Mouse (Mus musculus): Measurements from ENCODE around the gene Srebf1. TPM values are rescaled to one million over a fixed set of nuclear protein-coding genes. Genes with fewer than 3 reads are reported as not detected.

Gene Srebf1
- polyA plus RNA-seq (2014; fragmentation: Illumina TruSeq; extraction: RNeasy Lipid Tissue Mini Kit (QIAGEN cat#74804); ENCODE audit: low replicate concordance), result 0.26 TPM

GRCm38 (mm10) chr11:60222469-60223236 is at the start of gene Srebf1:
Gene Srebf1 (minus strand): TSS chr11:60222581.

Other genes starting within 250 kb of the Srebf1 start
- gene Pemt, start 176.1 kb downstream of the Srebf1 start, polyA plus RNA-seq (2014; fragmentation: Illumina TruSeq; extraction: RNeasy Lipid Tissue Mini Kit (QIAGEN cat#74804); ENCODE audit: low replicate concordance), result not detected
- gene Rai1, start 117.6 kb downstream of the Srebf1 start, polyA plus RNA-seq (2014; fragmentation: Illumina TruSeq; extraction: RNeasy Lipid Tissue Mini Kit (QIAGEN cat#74804); ENCODE audit: low replicate concordance), result 1.2 TPM
- gene Tom1l2, start 130.3 kb upstream of the Srebf1 start, polyA plus RNA-seq (2014; fragmentation: Illumina TruSeq; extraction: RNeasy Lipid Tissue Mini Kit (QIAGEN cat#74804); ENCODE audit: low replicate concordance), result 14.9 TPM
- gene Drc3, start 130.7 kb upstream of the Srebf1 start, polyA plus RNA-seq (2014; fragmentation: Illumina TruSeq; extraction: RNeasy Lipid Tissue Mini Kit (QIAGEN cat#74804); ENCODE audit: low replicate concordance), result 1.5 TPM
- 25.2 TPM for gene Gid4, start 194.6 kb upstream of the Srebf1 start, polyA plus RNA-seq (2014; fragmentation: Illumina TruSeq; extraction: RNeasy Lipid Tissue Mini Kit (QIAGEN cat#74804); ENCODE audit: low replicate concordance)
- gene Atpaf2, start 195.9 kb upstream of the Srebf1 start, polyA plus RNA-seq (2014; fragmentation: Illumina TruSeq; extraction: RNeasy Lipid Tissue Mini Kit (QIAGEN cat#74804); ENCODE audit: low replicate concordance), result 7.0 TPM
- gene Drg2, start 232.0 kb upstream of the Srebf1 start, polyA plus RNA-seq (2014; fragmentation: Illumina TruSeq; extraction: RNeasy Lipid Tissue Mini Kit (QIAGEN cat#74804); ENCODE audit: low replicate concordance), result 8.3 TPM
- gene Myo15, start 246.8 kb upstream of the Srebf1 start, polyA plus RNA-seq (2014; fragmentation: Illumina TruSeq; extraction: RNeasy Lipid Tissue Mini Kit (QIAGEN cat#74804); ENCODE audit: low replicate concordance), result not detected